8 mouse cellular contexts compared by ENCODE assay signal in genomic region chr2:17741555-17741954, GRCm38 (mm10). TPM values are rescaled to one million over a fixed set of nuclear protein-coding genes. Genes with fewer than 3 reads are reported as not detected.
A peak's percentile ranks its signal among the peaks of the same experiment; 100 is the strongest.
DNase-seq lines count a peak whose midpoint lies in the region; ATAC-seq and TF ChIP-seq lines count a peak whose summit lies in the region.

No protein-coding gene starts in this region.

- TF ChIP-seq EP300 in stomach, postnatal 0 days (optimal IDR thresholded peaks at IDR 0.05), result no peak

- H3K9ac ChIP-seq in kidney, embryonic 16.5 days (replicated peaks; ENCODE audit: low read length), result no peak overlapping the region
- H3K9ac ChIP-seq in heart, embryonic 13.5 days, result 0 out of 2 replicates have a peak overlapping the region, but pooled peaks have one; percentile 38
- no peak overlapping the region for H3K9ac ChIP-seq in liver, embryonic 16.5 days (ENCODE audit: low read depth, low read length)
- no peak overlapping the region for H3K9ac ChIP-seq in stomach, postnatal 0 days (ENCODE audit: low read length)

- no peak overlapping the region for H3K27ac ChIP-seq in kidney, embryonic 16.5 days (ENCODE audit: low read length)
- no peak overlapping the region for H3K27ac ChIP-seq in heart, embryonic 13.5 days (replicated peaks)
- H3K27ac ChIP-seq in liver, embryonic 16.5 days (ENCODE audit: low read length), result no peak overlapping the region
- H3K27ac ChIP-seq in stomach, postnatal 0 days (replicated peaks), result no peak overlapping the region

- peak overlapping the region; percentile 65 for H3K4me2 ChIP-seq in kidney, embryonic 16.5 days (replicated peaks; ENCODE audit: low read depth, low read length)
- peak overlapping the region; percentile 69 for H3K4me2 ChIP-seq in heart, embryonic 13.5 days
- peak overlapping the region; percentile 53 for H3K4me2 ChIP-seq in liver, embryonic 16.5 days (ENCODE audit: low read depth, low read length)
- peak overlapping the region; percentile 54 for H3K4me2 ChIP-seq in stomach, postnatal 0 days (replicated peaks; ENCODE audit: low read depth)

- no peaks in the 10 kb centered on the region for H3K9me3 ChIP-seq in kidney, embryonic 16.5 days (ENCODE audit: low read length)
- H3K9me3 ChIP-seq in heart, embryonic 13.5 days, result no peaks in the 10 kb centered on the region
- no peaks in the 10 kb centered on the region for H3K9me3 ChIP-seq in liver, embryonic 16.5 days (replicated peaks; ENCODE audit: control insufficient read depth, low read length)
- no peaks in the 10 kb centered on the region for H3K9me3 ChIP-seq in stomach, postnatal 0 days (ENCODE audit: control insufficient read depth, low read length)

- peak; percentile 71; the same call in 1 of the 2 replicates for ATAC-seq in kidney, embryonic 16.5 days (ENCODE audit: low FRiP score, low TSS enrichment)
- no peak for ATAC-seq in heart, embryonic 13.5 days (ENCODE audit: extremely low read depth, insufficient number of reproducible peaks, low FRiP score, low TSS enrichment)
- ATAC-seq in liver, embryonic 16.5 days (ENCODE audit: low read depth), result no peak
- ATAC-seq in stomach, postnatal 0 days (ENCODE audit: low FRiP score, low TSS enrichment), result peak; percentile 63; the same call in 1 of the 2 replicates

- TF ChIP-seq CTCF in stomach, postnatal 0 days (IDR thresholded peaks at IDR 0.05; ENCODE audit: low read depth), result no peak

- no peak for DNase-seq in kidney, postnatal 14 days
- DNase-seq in R1 (ENCODE audit: low read depth, low spot score), result peak; percentile 68
- DNase-seq in stomach, postnatal 0 days (ENCODE audit: low spot score), result no peak
- DNase-seq in cerebellum, postnatal 4 days (ENCODE audit: low spot score in 2 of 2), result no peak
- DNase-seq in adrenal gland, postnatal 25 days, result no peak

- H3K4me1 ChIP-seq in kidney, embryonic 16.5 days (ENCODE audit: insufficient read depth, low read length), result peaks cover 8% of the 10 kb centered on the region; the same call in 1 of the 2 replicates
- H3K4me1 ChIP-seq in heart, embryonic 13.5 days, result peaks cover 14% of the 10 kb centered on the region
- no peaks in the 10 kb centered on the region for H3K4me1 ChIP-seq in liver, embryonic 16.5 days (ENCODE audit: control insufficient read depth, low read depth, low read length)
- H3K4me1 ChIP-seq in stomach, postnatal 0 days (replicated peaks; ENCODE audit: control insufficient read depth, insufficient read depth), result no peaks in the 10 kb centered on the region

- no peaks in the 10 kb centered on the region for H3K27me3 ChIP-seq in kidney, embryonic 16.5 days (ENCODE audit: insufficient read depth, low read length)
- no peaks in the 10 kb centered on the region for H3K27me3 ChIP-seq in heart, embryonic 13.5 days (replicated peaks)
- H3K27me3 ChIP-seq in liver, embryonic 16.5 days (ENCODE audit: control insufficient read depth, insufficient read depth, low read depth, low read length), result no peaks in the 10 kb centered on the region
- H3K27me3 ChIP-seq in stomach, postnatal 0 days (ENCODE audit: control insufficient read depth, insufficient read depth, low read length), result no peaks in the 10 kb centered on the region

- H3K36me3 ChIP-seq in kidney, embryonic 16.5 days (ENCODE audit: insufficient read depth, low read length), result no peaks in the 10 kb centered on the region
- no peaks in the 10 kb centered on the region for H3K36me3 ChIP-seq in heart, embryonic 13.5 days
- no peaks in the 10 kb centered on the region for H3K36me3 ChIP-seq in liver, embryonic 16.5 days (ENCODE audit: control insufficient read depth, insufficient read depth)
- H3K36me3 ChIP-seq in stomach, postnatal 0 days (ENCODE audit: control insufficient read depth, insufficient read depth, low read length), result no peaks in the 10 kb centered on the region

- under 1% methylated on average over 16 of the region's 16 CpGs for WGBS in kidney, embryonic 16.5 days
- 1% methylated on average over 16 of the region's 16 CpGs for WGBS in heart, embryonic 13.5 days
- 1% methylated on average over 16 of the region's 16 CpGs for WGBS in liver, embryonic 16.5 days (ENCODE audit: insufficient replicate concordance)
- WGBS in stomach, postnatal 0 days, result 2% methylated on average over 16 of the region's 16 CpGs

- H3K4me3 ChIP-seq in kidney, embryonic 16.5 days (ENCODE audit: low read length), result peak overlapping the region; percentile 42
- H3K4me3 ChIP-seq in heart, embryonic 13.5 days, result peak overlapping the region; percentile 45
- peak overlapping the region; percentile 26 for H3K4me3 ChIP-seq in liver, embryonic 16.5 days (ENCODE audit: low read depth, low read length)
- H3K4me3 ChIP-seq in stomach, postnatal 0 days (ENCODE audit: low read depth, low read length), result peak overlapping the region; percentile 33

RNA-seq across cellular contexts. Expression of gene Nebl, which starts 10.3 kb away (rescaled TPM):
- polyA plus RNA-seq in kidney, embryonic 16.5 days (2015; fragmentation: Nextera tagmentation; extraction: Ambion mirVana), result 9.4 and 9.7 TPM in 2 replicates
- 220 and 249 TPM in 2 replicates for polyA plus RNA-seq in heart, embryonic 13.5 days (2015; fragmentation: Nextera tagmentation; extraction: Ambion mirVana)
- 0.22 and 0.27 TPM in 2 replicates for polyA plus RNA-seq in liver, embryonic 16.5 days (2015; fragmentation: Nextera tagmentation; extraction: Ambion mirVana)
- polyA plus RNA-seq in stomach, postnatal 0 days (2015; fragmentation: Nextera tagmentation; extraction: Ambion mirVana), result 7.9 and 8.9 TPM in 2 replicates
- 7.4 and 9.9 TPM in 2 replicates for total RNA-seq in adrenal gland, postnatal 25 days (2021)

Comparison
In these comparisons a context has a peak if more than half of its experiments do, and no peak if none do; other contexts are left out.
1. ATAC-seq: peak in kidney, embryonic 16.5 days (single experiment) and stomach, postnatal 0 days (single experiment); none in heart, embryonic 13.5 days (single experiment) and liver, embryonic 16.5 days (single experiment).
2. RNA of gene Nebl, which starts 10.3 kb away (polyA plus RNA-seq): 220 to 249 TPM in heart, embryonic 13.5 days; 9.4 to 9.7 TPM in kidney, embryonic 16.5 days, 7.9 to 8.9 TPM in stomach, postnatal 0 days and 0.22 to 0.27 TPM in liver, embryonic 16.5 days; every median in the first group is over 10 times any median in the second.
3. Peak in every context shown above with its lines, with median percentiles within 50 percentile points of each other: H3K4me2 ChIP-seq and H3K4me3 ChIP-seq.